Mouse (Mus musculus): ENCODE measurements around the gene Gipr.

DNA sequence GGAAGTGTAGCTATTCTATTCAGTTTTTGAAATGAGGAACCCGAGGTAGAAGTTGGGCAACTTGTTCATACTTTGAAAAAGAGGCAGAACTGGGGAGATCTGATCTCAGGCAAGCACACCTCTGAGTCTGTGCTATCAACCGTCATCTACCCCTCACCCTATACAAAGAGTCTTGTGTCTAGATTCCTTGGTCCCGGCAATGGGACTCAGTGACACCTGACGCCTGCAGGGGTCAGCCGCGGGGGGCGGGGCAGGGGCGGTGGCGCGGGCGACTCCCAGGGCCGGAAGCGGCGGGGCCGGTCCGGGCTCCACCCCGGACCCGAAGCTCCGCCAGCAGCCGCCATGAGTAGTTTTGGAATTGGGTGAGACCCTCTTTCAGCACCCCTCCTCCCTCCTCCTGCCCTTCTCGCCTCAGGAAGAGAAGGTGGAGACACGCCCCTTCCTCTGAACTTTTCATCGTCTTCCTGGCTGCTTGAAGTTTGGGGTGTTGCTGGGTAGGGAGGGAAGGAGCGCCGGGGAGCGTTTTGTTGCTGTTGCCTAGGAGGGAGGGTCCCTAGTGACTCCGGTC lies 15.0 kb upstream of the Gipr start:
- TF ChIP-seq CTCF (IDR thresholded peaks at IDR 0.05; ENCODE audit: low read depth) (no peak), EP300 (IDR thresholded peaks at IDR 0.05; ENCODE audit: low read depth) (no peak)
